In the genomic region with DNA sequence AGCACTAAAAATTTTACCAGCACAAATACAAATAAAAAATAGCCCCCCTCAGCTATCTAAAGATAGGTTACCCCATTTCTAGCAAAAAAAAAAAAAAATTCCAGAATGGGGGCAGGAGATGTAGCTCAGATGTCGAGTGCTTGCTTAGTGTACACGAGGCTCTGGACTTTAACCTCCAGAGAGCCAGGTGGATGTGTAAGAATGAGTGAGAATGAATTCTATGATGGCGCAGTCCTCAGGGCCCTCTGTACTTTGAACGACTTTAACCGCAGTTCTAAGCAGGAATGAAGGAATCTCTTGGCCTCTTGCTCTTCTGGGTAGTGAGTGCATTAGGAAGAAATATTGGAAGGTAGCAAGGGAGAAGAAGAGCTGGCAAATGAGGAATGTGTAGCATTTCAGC, we compare ENCODE assay signal across 14 mouse cellular contexts.
"Had no signal": no experiment of that assay in that cellular context is flagged by ENCODE, and none has a peak within 500 bp of the region (broad histone marks: within the 10 kb centered on the region; RNA-seq: fewer than 3 reads in every experiment).

No protein-coding gene starts in this region.

- H3K9ac ChIP-seq: lung, embryonic 14.5 days; midbrain, embryonic 13.5 days; midbrain, embryonic 15.5 days; neural tube, embryonic 12.5 days; stomach, embryonic 15.5 days had no signal

- ATAC-seq: midbrain, embryonic 13.5 days; midbrain, embryonic 15.5 days had no signal

- H3K9me3 ChIP-seq: midbrain, embryonic 10.5 days; midbrain, embryonic 13.5 days; midbrain, embryonic 15.5 days; neural tube, embryonic 12.5 days; stomach, embryonic 15.5 days had no signal

- H3K36me3 ChIP-seq: midbrain, embryonic 10.5 days; midbrain, embryonic 13.5 days; midbrain, embryonic 15.5 days; neural tube, embryonic 12.5 days; stomach, embryonic 15.5 days had no signal

- H3K27me3 ChIP-seq: midbrain, embryonic 13.5 days; midbrain, embryonic 15.5 days; neural tube, embryonic 12.5 days; stomach, embryonic 15.5 days had no signal

- H3K27ac ChIP-seq: midbrain, embryonic 10.5 days; midbrain, embryonic 13.5 days; midbrain, embryonic 15.5 days; neural tube, embryonic 12.5 days; stomach, embryonic 15.5 days; stomach, postnatal 0 days had no signal

- H3K4me2 ChIP-seq: lung, embryonic 14.5 days; midbrain, embryonic 13.5 days; midbrain, embryonic 15.5 days; neural tube, embryonic 12.5 days; stomach, embryonic 15.5 days had no signal

- H3K4me1 ChIP-seq: midbrain, embryonic 10.5 days; midbrain, embryonic 13.5 days; midbrain, embryonic 15.5 days; stomach, embryonic 15.5 days had no signal

- DNase-seq: lung, adult 18-20 months; lung, embryonic 14.5 days; lung, postnatal 10 days; lung, postnatal 4 days; right cerebral cortex, postnatal 14 days; thymus, adult 2 months; thymus, postnatal 25 days; thymus, postnatal 4 days had no signal

- H3K4me3 ChIP-seq: midbrain, embryonic 10.5 days; midbrain, embryonic 13.5 days; midbrain, embryonic 15.5 days; neural tube, embryonic 12.5 days; stomach, embryonic 15.5 days had no signal
